In the genomic region with DNA sequence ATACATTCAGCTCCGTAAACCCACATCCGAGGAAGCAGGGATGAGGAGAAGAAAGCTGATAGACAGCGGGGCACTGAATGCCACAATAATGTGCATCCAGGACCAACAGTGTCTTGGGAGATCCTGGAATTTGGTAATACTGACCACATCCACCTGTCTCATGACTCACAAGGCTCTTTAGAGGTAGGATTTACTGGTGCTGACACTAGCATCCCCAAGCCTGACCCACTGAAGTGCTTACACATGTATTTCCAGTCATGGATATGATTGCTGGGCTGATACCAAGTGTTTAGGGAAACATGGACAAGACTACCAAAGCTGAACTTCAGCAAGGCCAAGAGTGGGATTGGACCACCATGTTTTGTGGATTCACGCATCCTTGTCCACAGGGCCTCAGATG, we compare ENCODE assay signal across 23 mouse cellular contexts.
DNase-seq lines count a peak whose midpoint lies in the region; TF ChIP-seq lines count a peak whose summit lies in the region.
"Had no signal": no experiment of that assay in that cellular context is flagged by ENCODE, and none has a peak within 500 bp of the region (broad histone marks: within the 10 kb centered on the region; RNA-seq: fewer than 3 reads in every experiment).

No protein-coding gene starts in this region.

- no peaks in the 10 kb centered on the region for H3K4me1 ChIP-seq in testis, adult 2 months (ENCODE audit: control insufficient read depth, insufficient read depth, low read length)
- H3K4me1 ChIP-seq: forebrain, embryonic 12.5 days; forebrain, embryonic 15.5 days; hindbrain, embryonic 10.5 days; hindbrain, embryonic 13.5 days had no signal

- no peaks in the 10 kb centered on the region for H3K36me3 ChIP-seq in testis, adult 2 months (ENCODE audit: control insufficient read depth, insufficient read depth, low read length)
- H3K36me3 ChIP-seq: forebrain, embryonic 12.5 days; forebrain, embryonic 15.5 days; heart, embryonic 12.5 days; heart, embryonic 15.5 days; hindbrain, embryonic 10.5 days; hindbrain, embryonic 13.5 days had no signal

- no peak for TF ChIP-seq POLR2A in testis, adult 2 months (IDR thresholded peaks at IDR 0.05; ENCODE audit: control insufficient read depth, low read depth, low read length)

- TF ChIP-seq CTCF in testis, adult 2 months (IDR thresholded peaks at IDR 0.05; ENCODE audit: control insufficient read depth, insufficient read depth, insufficient replicate concordance, low read depth, low read length): no peak

- DNase-seq in testis, postnatal 14 days (ENCODE audit: low spot score): no peak
- DNase-seq in NIH3T3 (ENCODE audit: low read depth): peak; percentile 23
- DNase-seq in induced T-regulatory cell, adult 2 months (ENCODE audit: low read depth): peak; percentile 4
- DNase-seq in B cell, adult 2 months: no peak
- DNase-seq in ovary, adult 18-20 months (ENCODE audit: low spot score): no peak
- DNase-seq: adrenal gland, adult 8-10 months; adrenal gland, postnatal 25 days; cerebellum, adult 11-12 months; cerebellum, adult 8-10 months; cerebellum, postnatal 10 days; cerebellum, postnatal 36 days; embryo, embryonic 11 days; gastrocnemius, postnatal 10 days; gastrocnemius, postnatal 36 days; heart, postnatal 10 days; heart, postnatal 36 days had no signal

- peak overlapping the region; percentile 47 for H3K27ac ChIP-seq in testis, adult 2 months (ENCODE audit: control insufficient read depth, insufficient read depth, low read depth, low read length)
- H3K27ac ChIP-seq: forebrain, embryonic 12.5 days; forebrain, embryonic 15.5 days; heart, embryonic 15.5 days; hindbrain, embryonic 10.5 days; hindbrain, embryonic 13.5 days had no signal

- no peaks in the 10 kb centered on the region for H3K27me3 ChIP-seq in testis, adult 2 months (ENCODE audit: control insufficient read depth, insufficient read depth, low read length)
- H3K27me3 ChIP-seq: forebrain, embryonic 12.5 days; forebrain, embryonic 15.5 days; heart, embryonic 12.5 days; heart, embryonic 15.5 days; hindbrain, embryonic 13.5 days had no signal

- no peak overlapping the region for H3K4me3 ChIP-seq in testis, adult 2 months (ENCODE audit: control insufficient read depth, low read depth, low read length)
- H3K4me3 ChIP-seq: forebrain, embryonic 12.5 days; forebrain, embryonic 15.5 days; heart, embryonic 12.5 days; heart, embryonic 15.5 days; hindbrain, embryonic 10.5 days; hindbrain, embryonic 13.5 days had no signal

Comparison
In these comparisons a context has a peak if more than half of its experiments do, and no peak if none do; other contexts are left out.
1. DNase-seq: peak in NIH3T3 (single experiment) and induced T-regulatory cell, adult 2 months (single experiment); none in testis, postnatal 14 days (single experiment), B cell, adult 2 months (0 of 2) and ovary, adult 18-20 months (single experiment).